Mouse (Mus musculus) E14TG2a.4 (cell line): ENCODE measurements at regions not wholly inside any gene's neighbourhood (a gene's known extent, or its start where the extent isn't known, plus 50 kb on each side); places are given as distances from the start of the nearest gene placed in this dataset.

ENCODE experiments used
- CTCF ChIP-seq: conservative IDR thresholded peaks from 2 replicates; pipeline ENCODE4 v1.5.1; 2014; ENCODE audit warnings: low read length
- NANOG ChIP-seq: IDR thresholded peaks from 2 replicates; pipeline ENCODE4 v1.6.1; 2014; ENCODE audit warnings: borderline replicate concordance, low read length, mixed read lengths

DNA sequence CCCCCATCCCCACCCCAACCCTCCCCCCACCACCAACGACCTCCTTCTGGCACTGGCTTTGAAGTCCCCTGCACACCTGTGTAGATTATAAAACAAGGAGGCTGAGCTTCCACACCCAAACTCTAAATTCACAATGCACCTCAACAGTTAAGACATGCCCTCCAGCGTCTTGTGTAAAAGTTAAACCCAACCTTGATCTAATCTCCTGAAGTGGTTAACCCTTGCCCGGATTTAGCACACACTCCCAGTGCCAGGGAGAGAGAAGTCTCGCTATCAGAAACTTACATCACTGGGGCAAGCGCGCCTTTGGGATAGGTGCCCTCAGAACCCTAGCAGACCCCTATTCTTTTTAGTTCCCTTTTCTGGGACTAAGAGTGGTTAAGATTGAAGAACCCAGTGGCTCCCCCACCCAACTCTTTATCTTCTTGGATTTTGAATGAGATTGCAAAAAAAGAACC is 177.3 kb upstream of the Klf3 start:
- TF ChIP-seq CTCF (no peak), NANOG (no peak)
